Mouse (Mus musculus): ENCODE data around the gene Nhlh2. TPM values are rescaled to one million over a fixed set of nuclear protein-coding genes. Genes with fewer than 3 reads are reported as not detected.

The Nhlh2 gene
- total and polyA plus RNA-seq, 3 experiments = not detected

DNA sequence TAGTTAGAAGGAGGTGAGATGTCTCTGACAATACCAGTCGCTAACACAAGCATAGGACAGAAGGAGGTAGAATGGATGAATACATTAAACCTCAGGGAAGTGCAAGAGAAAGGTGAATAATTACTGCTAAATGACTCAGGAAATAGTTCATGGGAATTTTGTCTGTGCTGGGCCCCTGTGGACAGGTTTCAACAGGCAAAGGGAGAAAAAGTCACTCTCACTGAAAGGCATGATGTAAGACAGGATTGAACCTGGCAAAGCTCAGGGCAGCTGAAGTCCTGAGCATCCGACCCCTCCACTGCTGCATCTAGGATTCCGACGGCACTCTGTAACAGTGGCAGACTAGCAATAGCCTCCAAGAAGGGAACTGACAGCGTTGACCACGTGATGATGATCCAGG, 28.7 kb downstream of the Nhlh2 start:
- no peak for TF ChIP-seq SIN3A (IDR thresholded peaks at IDR 0.05; ENCODE audit: low read length)
- no peak for TF ChIP-seq MAZ (IDR thresholded peaks at IDR 0.05; ENCODE audit: low read depth, low read length)
- no peak for TF ChIP-seq CHD2 (IDR thresholded peaks at IDR 0.05; ENCODE audit: low read length)
- TF ChIP-seq TBP (IDR thresholded peaks at IDR 0.05; ENCODE audit: low read depth, low read length) = no peak
- no peak for TF ChIP-seq ZC3H11A (IDR thresholded peaks at IDR 0.05; ENCODE audit: low read depth, low read length)
- TF ChIP-seq BHLHE40 (IDR thresholded peaks at IDR 0.05; ENCODE audit: borderline replicate concordance, low read depth, low read length) = no peak
- no peak for TF ChIP-seq MXI1 (IDR thresholded peaks at IDR 0.05; ENCODE audit: low read depth, low read length)
- TF ChIP-seq ZMIZ1 (IDR thresholded peaks at IDR 0.05; ENCODE audit: low read depth, low read length) = no peak
- DNase-seq (ENCODE audit: low read depth, low spot score) = no peak
- H3K9ac ChIP-seq (ENCODE audit: control insufficient read depth, low read depth, low read length, poor library complexity, severe bottlenecking) = no peak overlapping the region
- no peaks in the 10 kb centered on the region for H3K9me3 ChIP-seq (replicated peaks; ENCODE audit: insufficient read depth, low read length)
- no peaks in the 10 kb centered on the region for H3K27me3 ChIP-seq (ENCODE audit: control insufficient read depth in 1 of 2, insufficient read depth in 2 of 2, low read length in 2 of 2)
- H3K4me1 ChIP-seq (ENCODE audit: control insufficient read depth in 1 of 2, insufficient read depth in 2 of 2, low read length in 2 of 2) = no peaks in the 10 kb centered on the region
- no peaks in the 10 kb centered on the region for H3K36me3 ChIP-seq (ENCODE audit: control insufficient read depth in 1 of 2, insufficient read depth in 2 of 2, low read length in 2 of 2)
- H3K79me2 ChIP-seq (ENCODE audit: control insufficient read depth, insufficient read depth, low read length, poor library complexity) = no peaks in the 10 kb centered on the region
- no peak overlapping the region for H3K27ac ChIP-seq (ENCODE audit: control insufficient read depth, low read depth, low read length)
- no peak overlapping the region for H3K4me3 ChIP-seq (ENCODE audit: control insufficient read depth in 1 of 2, insufficient read depth in 1 of 2, low read depth in 2 of 2, low read length in 2 of 2)

DNA sequence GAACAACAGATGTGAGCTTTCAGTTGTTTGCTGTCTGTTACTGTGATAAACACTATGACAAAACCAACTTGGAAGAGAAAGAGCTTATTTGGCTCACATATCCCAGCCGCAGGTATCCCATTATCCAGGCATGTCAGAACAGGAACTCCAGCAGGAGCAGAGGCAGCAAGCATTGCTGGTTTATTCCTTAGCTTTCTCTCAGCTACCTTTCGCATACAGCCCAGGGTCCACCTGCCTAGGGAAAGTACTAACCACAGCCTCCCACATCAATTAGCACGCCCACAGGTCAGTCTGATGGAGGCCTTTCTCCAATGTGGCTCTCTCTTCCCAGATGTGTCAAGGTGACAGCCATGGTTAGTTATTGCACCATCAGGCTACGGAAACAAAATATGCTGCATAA, 31.8 kb downstream of the Nhlh2 start:
- no peak overlapping the region for H3K27ac ChIP-seq (ENCODE audit: control insufficient read depth, low read depth, low read length)
- no peaks in the 10 kb centered on the region for H3K79me2 ChIP-seq (ENCODE audit: control insufficient read depth, insufficient read depth, low read length, poor library complexity)
- TF ChIP-seq RCOR1 (IDR thresholded peaks at IDR 0.05; ENCODE audit: low read depth, low read length) = no peak
- no peak for TF ChIP-seq TCF12 (IDR thresholded peaks at IDR 0.05; ENCODE audit: low read depth, low read length)
- TF ChIP-seq SIN3A (IDR thresholded peaks at IDR 0.05; ENCODE audit: low read length) = no peak
- TF ChIP-seq ETS1 (IDR thresholded peaks at IDR 0.05; ENCODE audit: low read depth, low read length) = no peak
- no peak for TF ChIP-seq MXI1 (IDR thresholded peaks at IDR 0.05; ENCODE audit: low read depth, low read length)
- TF ChIP-seq USF2 (IDR thresholded peaks at IDR 0.05; ENCODE audit: borderline replicate concordance in 1 of 2, insufficient read depth in 1 of 2, low read depth in 1 of 2, low read length in 2 of 2) = no peak
- no peak for TF ChIP-seq UBTF (IDR thresholded peaks at IDR 0.05; ENCODE audit: borderline replicate concordance, insufficient read depth, low read depth, low read length)
- TF ChIP-seq TBP (IDR thresholded peaks at IDR 0.05; ENCODE audit: low read depth, low read length) = no peak
- TF ChIP-seq GABPA (IDR thresholded peaks at IDR 0.05; ENCODE audit: low read depth, low read length) = no peak
- no peak for TF ChIP-seq CHD1 (IDR thresholded peaks at IDR 0.05; ENCODE audit: low read depth, low read length)
- TF ChIP-seq POLR2A (IDR thresholded peaks at IDR 0.05; ENCODE audit: control insufficient read depth in 1 of 2, insufficient read depth in 1 of 2, low read depth in 1 of 2, low read length in 2 of 2, poor library complexity in 1 of 2) = no peak
- no peak for TF ChIP-seq MAFK (IDR thresholded peaks at IDR 0.05; ENCODE audit: borderline replicate concordance, low read depth, low read length)
- no peaks in the 10 kb centered on the region for H3K9me3 ChIP-seq (replicated peaks; ENCODE audit: insufficient read depth, low read length)
- no peaks in the 10 kb centered on the region for H3K36me3 ChIP-seq (ENCODE audit: control insufficient read depth in 1 of 2, insufficient read depth in 2 of 2, low read length in 2 of 2)
- H3K27me3 ChIP-seq (ENCODE audit: control insufficient read depth in 1 of 2, insufficient read depth in 2 of 2, low read length in 2 of 2) = no peaks in the 10 kb centered on the region
- H3K9ac ChIP-seq (ENCODE audit: control insufficient read depth, low read depth, low read length, poor library complexity, severe bottlenecking) = no peak overlapping the region
- H3K4me3 ChIP-seq (ENCODE audit: control insufficient read depth in 1 of 2, insufficient read depth in 1 of 2, low read depth in 2 of 2, low read length in 2 of 2) = no peak overlapping the region
- no peaks in the 10 kb centered on the region for H3K4me1 ChIP-seq (ENCODE audit: control insufficient read depth in 1 of 2, insufficient read depth in 2 of 2, low read length in 2 of 2)
- no peak for DNase-seq (ENCODE audit: low read depth, low spot score)

Measured in MEL (cell line).